Mouse (Mus musculus): ENCODE data around the gene Psma4. TPM values are rescaled to one million over a fixed set of nuclear protein-coding genes. Genes with fewer than 3 reads are reported as not detected.
"Not testable (repeated sequence)": the region's sequence is repeated elsewhere in the genome, so short reads cannot be mapped to it uniquely, and the experiment has no call there.

Psma4 gene
- 243 to 326 TPM (median 251 TPM) in 3 replicates for total RNA-seq (2017)

DNA sequence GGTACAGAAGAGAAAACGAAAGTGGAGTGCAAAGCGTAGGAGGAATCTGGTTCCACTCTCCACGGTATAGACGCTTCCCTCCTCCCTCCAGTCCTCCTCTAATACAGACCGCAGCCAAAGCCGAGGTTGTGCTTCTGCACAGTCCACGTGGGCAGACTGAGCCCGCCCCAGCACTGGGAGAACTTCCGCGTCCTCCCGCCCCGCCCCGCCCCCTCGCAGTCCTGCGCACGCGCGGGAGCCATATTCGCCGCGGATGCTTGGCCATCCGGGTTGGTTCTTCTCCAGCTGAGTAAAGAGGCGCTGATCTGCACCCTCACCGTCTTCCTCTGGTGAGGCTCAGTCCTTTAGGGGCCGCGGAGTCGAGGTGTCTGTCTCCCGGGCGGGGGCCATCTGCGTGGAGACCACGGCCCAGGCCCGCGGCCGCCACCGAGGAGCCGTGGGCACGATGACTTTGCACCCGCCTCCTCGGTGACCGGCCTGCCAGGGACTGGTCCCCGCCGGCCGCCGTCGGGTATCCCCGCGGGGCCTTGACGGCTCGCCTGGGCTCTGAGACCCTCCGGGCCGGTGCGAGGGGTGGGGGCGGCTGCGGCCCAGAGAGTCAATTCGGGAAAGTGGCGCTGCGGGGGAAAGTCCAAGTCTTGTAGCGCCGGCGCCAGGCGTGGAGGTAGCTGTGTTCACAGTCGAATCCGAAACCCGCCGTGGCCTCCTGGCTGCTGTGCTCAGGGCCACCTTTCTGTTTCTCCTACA lies at the start of gene Psma4, which contains the start of gene AY074887:
Gene Psma4, plus strand, starts transcription at position 216 of the 747 bp plus-strand sequence.
Gene AY074887, minus strand, starts transcription at position 424 of the 747 bp plus-strand sequence.
- peak; percentile 99 for ATAC-seq (replicated peaks; ENCODE audit: insufficient number of reproducible peaks, low FRiP score, low TSS enrichment, poor library complexity, severe bottlenecking)

DNA sequence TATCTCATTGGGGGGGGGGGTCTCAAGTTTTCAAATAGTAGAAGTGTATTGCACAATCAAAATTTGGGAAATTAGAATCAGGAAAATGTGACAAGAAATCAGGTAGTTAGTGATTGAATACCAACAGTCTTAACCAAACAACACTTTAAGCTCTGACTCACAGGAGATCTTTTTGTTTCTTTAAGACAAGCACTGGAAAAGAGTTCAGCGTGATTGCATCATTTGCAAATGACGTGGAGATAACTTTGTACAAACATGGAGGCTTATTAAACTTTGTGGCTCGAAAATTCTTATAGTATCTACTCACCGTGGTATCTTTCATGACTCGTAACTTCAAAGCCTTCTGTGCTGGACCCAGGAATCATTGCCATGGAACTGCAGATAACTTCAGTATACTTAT lies 41.1 kb upstream of the Psma4 start:
- no peak for ATAC-seq (replicated peaks; ENCODE audit: insufficient number of reproducible peaks, low FRiP score, low TSS enrichment, poor library complexity, severe bottlenecking)

DNA sequence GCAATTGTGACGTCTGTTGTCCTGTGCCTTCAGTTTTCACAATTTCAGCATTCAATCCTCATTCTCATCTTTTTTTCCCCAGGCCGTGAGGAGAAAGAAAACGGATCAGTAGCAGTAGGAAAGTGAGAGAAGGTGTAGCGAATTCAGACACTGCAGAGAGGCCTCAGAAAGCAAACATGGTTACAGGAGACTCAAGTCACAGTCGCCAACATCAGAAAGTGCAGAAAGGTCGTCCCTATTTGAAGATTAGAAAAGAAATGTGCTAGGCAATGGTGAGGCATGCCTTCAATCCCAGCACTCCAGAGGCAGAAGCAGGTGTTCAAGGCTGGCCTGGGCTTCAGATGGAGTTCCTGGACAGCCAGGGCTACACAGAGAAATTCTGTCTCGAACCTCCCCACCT lies 35.0 kb upstream of the Psma4 start:
- ATAC-seq (replicated peaks; ENCODE audit: insufficient number of reproducible peaks, low FRiP score, low TSS enrichment, poor library complexity, severe bottlenecking), result no peak

DNA sequence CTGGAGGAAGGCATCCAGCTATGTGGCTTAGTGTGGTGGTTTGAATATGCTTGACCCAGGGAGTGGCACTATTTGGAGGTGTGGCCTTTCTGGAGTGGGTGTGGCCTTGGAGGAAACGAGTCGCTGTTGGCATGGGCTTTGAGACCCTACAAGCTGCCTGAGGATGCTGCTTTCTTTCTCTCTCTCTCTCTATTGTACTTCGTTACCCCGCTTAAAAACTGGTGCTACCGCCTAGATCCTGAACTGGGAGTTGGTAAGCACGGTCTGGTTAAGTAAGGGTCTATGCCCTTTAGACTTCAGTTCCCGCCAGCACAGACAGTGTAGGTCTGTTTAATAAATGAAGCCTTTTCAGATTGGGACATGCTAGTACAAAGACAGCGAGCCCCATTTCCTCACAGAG lies 34.2 kb upstream of the Psma4 start:
- ATAC-seq (replicated peaks; ENCODE audit: insufficient number of reproducible peaks, low FRiP score, low TSS enrichment, poor library complexity, severe bottlenecking), result no peak

DNA sequence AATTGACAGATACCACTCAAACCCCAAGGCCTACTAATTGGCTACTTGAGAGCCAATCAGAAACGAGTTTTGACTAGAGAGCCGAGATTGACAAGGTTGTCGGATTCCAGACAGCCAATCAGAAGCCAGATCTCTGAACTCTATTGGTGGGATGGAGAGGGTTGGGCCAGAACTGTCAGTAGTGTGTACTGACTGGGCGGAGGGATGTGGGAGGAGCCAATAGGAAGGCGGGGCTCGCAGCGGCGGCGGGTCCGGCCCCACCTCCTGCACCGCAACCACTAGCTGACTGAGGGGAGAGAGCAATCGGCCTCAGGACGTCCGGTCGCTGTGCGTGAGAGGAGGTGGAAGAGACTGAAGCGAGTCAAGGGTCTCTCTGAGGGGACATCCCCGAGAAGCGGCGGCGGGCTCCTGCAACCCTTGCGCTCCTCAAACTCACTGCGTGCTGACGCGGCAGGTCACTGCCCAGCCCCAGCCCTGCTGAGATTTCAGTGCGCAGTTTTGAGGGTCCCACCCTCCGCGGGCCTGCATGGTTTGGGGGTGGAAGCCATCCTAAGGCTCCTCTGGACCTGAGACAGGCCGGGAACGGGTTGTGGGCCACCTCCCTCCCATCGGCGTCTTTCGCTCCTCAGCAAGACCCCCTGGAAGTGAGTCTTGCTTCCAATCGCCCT lies 33.4 kb upstream of the Psma4 start, which contains the start of gene Hykk:
Gene Hykk, plus strand, starts transcription at position 274 of the 668 bp plus-strand sequence.
- ATAC-seq (replicated peaks; ENCODE audit: insufficient number of reproducible peaks, low FRiP score, low TSS enrichment, poor library complexity, severe bottlenecking), result peak; percentile 87

DNA sequence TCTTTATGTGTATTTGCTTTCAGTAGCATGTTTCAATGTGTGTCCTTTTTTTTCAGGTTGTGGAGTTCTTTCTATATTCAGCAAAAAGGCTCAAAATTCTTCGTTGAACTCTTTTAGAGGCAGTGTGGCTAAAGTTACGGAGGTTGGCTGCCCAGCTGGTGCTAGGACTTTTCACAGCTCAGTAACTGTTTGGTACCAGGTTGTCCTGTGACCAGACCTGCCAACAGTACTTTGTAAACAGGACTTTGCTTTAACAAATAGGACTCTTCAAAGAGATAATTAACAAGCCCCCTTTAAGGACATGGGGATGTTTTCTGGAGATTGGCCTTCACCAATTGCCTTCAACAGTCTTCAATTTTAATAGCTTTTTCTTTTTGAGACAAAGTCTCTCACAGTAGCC lies 32.4 kb upstream of the Psma4 start:
- ATAC-seq (replicated peaks; ENCODE audit: insufficient number of reproducible peaks, low FRiP score, low TSS enrichment, poor library complexity, severe bottlenecking), result no peak

DNA sequence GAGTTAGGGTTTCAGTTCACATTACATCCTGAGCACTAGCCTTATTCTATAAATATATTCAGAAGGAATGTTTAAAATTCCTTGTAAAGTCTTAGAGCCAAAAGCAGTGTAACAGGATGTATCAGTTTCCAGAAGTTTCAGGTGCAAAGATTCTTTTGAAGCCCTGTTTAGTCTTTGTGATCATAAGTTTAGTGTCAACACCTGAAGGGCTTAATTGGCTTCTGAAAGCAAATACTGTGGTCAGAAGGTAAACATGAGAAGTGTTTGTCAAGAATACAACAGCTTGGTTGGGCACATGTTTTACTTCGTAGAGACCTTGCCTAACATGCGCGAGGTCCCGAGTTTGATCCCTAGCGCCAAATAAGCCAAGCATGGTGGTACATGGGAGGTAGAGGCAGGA lies 31.8 kb upstream of the Psma4 start:
- no peak for ATAC-seq (replicated peaks; ENCODE audit: insufficient number of reproducible peaks, low FRiP score, low TSS enrichment, poor library complexity, severe bottlenecking)

DNA sequence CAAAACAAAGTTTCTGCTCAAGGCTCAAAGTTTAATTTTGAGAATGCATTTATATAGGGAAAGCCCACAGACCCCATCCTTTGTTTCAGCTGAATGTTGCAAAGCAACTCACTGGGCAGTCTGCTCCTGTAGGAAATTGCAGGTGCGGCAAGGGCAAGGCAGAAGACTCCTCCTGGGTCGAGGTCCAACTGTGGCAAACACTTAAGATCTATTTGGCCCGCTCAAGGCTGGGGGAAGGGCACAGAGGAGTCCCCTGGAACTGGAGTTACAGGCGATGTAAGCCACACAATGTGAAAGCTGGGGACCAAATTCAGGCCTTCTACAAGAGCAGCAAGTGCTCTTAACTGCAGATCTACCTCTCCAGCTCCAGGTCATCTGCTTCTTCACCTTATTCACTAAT lies 30.6 kb upstream of the Psma4 start:
- no peak for ATAC-seq (replicated peaks; ENCODE audit: insufficient number of reproducible peaks, low FRiP score, low TSS enrichment, poor library complexity, severe bottlenecking)

DNA sequence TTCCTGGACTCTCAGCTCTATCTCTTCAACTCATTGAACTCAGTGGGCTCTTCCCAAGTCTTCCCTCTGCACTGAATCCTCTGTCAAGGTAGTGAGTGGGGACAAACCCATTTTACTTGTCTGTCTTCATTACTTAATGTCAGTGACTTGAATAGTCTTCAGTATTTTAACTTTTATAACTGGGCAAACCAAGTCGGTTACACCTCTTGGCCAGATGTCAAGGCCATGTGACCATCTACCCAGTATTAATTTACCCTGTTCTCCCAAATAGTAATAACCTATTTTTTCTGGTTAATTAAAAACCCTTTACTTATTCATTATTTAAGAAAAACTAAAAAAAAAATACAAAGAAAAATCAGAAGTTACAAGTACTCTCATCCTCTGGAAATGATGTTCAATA lies 19.8 kb upstream of the Psma4 start:
- ATAC-seq (replicated peaks; ENCODE audit: insufficient number of reproducible peaks, low FRiP score, low TSS enrichment, poor library complexity, severe bottlenecking), result no peak

DNA sequence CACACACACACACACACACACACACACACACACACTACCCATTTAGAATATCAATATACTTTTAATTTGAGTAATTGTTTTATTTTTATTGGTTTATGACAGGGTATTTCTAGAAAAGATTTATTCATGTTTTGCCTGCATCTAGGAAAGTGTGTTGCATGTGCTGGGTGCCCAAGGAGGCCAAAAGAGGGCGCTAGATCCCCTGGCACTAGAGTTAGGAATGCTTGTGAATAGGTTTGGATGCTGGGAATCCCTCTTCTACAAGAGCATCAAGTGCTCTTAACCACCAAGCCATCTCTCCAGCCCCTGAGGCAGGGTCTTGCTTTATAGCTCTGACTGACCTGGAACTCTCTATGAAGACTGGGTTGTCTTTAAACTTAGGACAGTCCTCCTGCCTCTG lies 18.8 kb upstream of the Psma4 start:
- no peak for ATAC-seq (replicated peaks; ENCODE audit: insufficient number of reproducible peaks, low FRiP score, low TSS enrichment, poor library complexity, severe bottlenecking)

DNA sequence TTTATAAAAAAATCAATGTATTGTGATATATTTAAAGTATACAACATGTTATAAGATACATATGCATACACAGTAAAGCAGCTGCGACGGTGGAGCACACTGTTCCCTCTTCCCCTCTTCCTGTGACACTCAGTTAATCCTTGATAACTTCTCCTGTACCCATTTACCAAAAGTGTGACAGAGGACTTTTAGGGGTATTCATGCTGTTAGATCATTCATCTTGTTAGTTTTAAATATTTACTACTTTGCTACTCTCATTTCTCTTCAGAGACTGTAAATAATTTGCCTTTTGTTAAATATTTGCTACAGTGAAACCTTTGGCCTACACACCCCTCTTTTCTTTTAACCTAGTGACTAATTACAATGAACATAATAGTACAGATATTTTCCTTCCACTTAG lies 18.2 kb upstream of the Psma4 start:
- ATAC-seq (replicated peaks; ENCODE audit: insufficient number of reproducible peaks, low FRiP score, low TSS enrichment, poor library complexity, severe bottlenecking), result no peak

DNA sequence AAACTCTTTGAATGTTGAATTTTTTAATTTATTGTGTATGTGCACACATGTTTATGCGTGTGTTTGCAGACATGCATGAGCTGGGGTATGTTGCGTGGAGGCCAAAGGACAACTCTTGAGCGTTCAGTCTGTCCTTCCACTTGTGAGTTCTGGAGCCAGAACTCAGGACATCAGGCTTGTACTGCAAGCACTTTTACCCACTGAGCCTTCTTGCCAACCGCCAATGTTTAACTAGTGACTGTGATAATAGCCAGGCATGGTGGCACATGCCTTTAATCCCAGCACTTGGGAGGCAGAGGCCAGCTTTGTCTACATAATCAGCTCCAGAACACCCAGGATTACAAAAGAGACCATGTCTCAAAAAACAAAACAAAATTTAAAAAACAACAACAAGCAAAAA lies 8.5 kb upstream of the Psma4 start:
- ATAC-seq (replicated peaks; ENCODE audit: insufficient number of reproducible peaks, low FRiP score, low TSS enrichment, poor library complexity, severe bottlenecking), result no peak

DNA sequence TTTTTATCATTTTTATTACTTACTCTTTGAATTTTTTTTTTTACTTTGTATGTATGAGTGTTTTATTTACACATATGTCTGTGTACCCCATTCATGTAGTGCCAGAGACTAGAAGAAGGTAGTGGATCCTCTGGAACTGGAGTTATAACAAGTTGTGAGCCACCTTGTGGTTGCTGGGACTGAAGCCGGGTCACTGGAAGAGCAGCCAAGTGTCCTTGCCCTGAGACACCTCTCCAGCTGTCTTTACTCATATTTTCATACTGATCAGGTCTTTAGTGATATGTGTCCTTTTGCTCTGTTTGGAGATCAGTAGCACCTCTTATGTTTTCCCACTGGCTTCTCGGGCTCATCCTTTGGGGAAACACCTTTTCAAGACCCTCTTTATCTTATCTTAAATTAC lies 6.1 kb upstream of the Psma4 start:
- ATAC-seq (replicated peaks; ENCODE audit: insufficient number of reproducible peaks, low FRiP score, low TSS enrichment, poor library complexity, severe bottlenecking), result no peak

DNA sequence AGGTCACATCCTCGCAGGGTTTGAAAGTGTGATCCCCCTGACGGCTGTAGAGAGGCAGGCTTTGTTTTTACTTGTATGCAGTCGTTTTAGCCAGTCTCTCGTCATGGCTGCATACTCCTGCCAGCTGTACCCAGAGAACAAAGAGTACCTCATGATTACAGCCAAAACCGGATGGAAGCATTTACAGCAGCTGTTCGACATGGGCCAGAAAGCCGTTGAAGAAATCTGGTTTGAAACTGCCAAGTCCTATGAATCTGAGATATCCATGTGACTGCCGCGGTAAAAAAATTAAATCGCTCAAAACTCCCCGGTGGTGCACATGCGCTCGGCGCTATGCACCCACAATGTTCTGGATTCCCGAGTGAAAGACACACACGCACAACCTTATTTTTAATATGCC lies 4.3 kb upstream of the Psma4 start:
- no peak for ATAC-seq (replicated peaks; ENCODE audit: insufficient number of reproducible peaks, low FRiP score, low TSS enrichment, poor library complexity, severe bottlenecking)

DNA sequence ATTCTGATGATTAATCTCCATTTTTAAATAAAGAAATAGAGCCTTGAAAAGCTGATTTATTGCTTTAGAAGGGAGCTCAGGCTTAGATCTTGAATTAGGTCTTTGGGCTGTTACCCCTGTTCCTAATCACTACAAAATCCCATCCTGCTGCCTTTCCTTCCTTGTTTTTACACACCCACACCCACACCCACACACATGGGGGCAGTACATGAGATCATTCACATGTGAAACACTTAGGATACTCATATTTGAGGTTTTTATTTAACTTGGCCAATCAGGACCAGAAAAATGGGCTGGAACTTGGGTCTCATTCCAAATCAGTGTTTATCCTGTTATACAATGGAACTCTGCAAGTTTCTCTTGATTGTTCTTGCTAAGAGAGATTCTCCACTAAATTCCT lies 1.1 kb upstream of the Psma4 start:
- ATAC-seq (replicated peaks; ENCODE audit: insufficient number of reproducible peaks, low FRiP score, low TSS enrichment, poor library complexity, severe bottlenecking), result no peak

DNA sequence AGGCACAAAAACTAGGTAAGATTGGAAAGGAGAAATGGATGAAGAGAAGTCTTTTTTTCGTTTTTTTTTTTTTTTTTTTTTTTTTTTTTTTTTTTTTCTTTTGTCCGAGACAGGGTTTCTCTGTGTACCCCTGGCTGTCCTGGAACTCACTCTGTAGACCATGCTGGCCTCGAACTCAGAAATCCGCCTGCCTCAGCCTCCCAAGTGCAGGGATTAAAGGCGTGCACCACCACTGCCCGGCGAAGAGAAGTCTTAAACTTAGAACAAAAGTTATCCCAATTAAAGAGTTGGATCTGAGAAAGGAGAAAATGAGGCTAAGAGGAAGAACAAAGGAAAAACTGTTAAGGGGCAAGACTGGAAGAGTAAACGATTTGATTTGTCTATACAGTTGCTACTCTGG lies 428 bp upstream of the Psma4 start:
- not testable (repeated sequence) for ATAC-seq (replicated peaks; ENCODE audit: insufficient number of reproducible peaks, low FRiP score, low TSS enrichment, poor library complexity, severe bottlenecking)

DNA sequence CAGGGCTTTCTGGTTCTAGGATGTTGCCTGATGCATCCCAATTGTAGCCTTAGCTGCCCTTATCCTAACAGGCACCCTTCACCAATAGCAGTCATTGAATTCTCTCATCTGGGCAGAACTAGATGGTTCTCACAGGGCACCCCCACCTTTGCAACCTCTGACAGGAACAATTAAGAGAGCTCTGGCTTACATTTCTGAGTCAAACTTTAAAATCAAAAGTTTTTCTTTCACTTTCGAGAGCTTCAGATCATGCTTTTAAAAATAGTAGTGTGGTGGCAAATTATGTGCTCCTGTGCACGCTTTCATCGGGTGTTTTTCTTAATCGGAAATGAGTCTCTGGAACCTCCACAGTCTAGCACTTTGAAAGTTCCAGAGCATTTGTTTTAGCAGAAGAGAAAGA lies 10.5 kb downstream of the Psma4 start:
- ATAC-seq (replicated peaks; ENCODE audit: insufficient number of reproducible peaks, low FRiP score, low TSS enrichment, poor library complexity, severe bottlenecking), result no peak

DNA sequence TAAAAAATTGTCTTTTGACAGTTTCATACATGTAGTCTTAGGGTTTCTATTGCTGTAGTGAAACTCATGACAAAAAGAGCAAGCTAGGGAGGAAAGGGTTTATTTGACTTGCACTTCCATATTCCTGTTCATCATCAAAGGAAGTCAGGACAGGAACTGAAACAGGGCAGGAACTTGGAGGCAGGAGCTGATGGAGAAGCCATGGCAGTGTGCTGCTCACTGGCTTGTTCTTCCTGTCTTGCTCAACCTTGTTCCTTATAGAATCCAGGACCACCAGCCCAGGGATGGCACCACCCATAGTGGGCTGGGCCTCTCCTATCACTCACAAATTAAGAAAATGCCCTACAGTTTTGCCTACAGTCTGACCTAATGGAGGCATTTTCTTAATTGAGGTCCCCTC lies 13.1 kb downstream of the Psma4 start:
- no peak for ATAC-seq (replicated peaks; ENCODE audit: insufficient number of reproducible peaks, low FRiP score, low TSS enrichment, poor library complexity, severe bottlenecking)

DNA sequence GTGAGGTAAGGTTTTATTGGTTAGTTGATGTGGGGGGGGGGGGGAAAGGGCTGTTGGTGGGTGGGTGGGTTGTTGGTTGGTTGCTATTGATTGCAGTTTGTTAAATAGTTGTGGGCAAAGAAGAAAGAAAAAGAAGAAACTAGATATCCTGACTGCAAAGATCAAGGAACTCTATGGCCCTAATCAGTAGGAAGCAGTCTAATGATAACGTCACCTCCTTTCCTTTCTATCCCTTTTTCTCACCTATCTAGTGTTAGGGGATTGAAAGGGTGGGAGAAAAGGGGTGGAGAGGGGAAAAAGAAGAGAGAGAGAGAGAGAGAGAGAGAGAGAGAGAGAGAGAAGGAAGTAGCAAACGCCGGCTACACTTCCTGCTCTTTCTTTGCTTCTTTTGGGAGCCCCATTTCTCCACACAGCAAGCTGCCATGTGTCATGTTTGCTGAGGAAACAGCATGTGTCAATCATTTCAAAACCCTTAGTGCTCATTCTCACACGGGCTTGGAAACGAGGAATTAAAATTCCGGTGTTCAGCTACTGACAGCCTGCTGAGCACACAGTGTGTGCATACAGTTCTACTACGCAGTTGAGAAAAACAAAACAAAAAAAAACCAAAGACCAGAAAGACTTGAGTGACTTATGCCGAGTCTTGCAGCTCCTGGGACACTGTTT lies 19.5 kb downstream of the Psma4 start:
- no peak for ATAC-seq (replicated peaks; ENCODE audit: insufficient number of reproducible peaks, low FRiP score, low TSS enrichment, poor library complexity, severe bottlenecking)

DNA sequence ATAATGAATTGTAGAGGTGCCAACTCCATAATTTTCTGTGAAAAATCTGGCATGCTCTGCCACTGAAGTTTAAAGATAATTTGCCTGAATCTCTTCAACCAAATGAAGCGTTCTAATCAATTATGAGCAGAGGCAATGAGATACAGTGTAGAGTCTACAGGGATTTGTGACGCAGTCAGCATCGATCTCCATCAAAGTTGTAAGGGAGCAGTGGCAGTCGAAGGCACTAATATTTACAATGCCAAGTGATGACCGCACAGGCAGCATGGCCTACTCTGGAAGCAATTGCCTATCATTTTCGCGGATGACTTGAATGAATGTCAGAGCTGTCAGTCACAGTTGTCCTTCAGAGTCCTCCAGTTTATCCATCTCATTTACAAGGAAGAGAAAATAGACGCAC lies 30.1 kb downstream of the Psma4 start, which contains the start of gene Chrna5:
Gene Chrna5, plus strand, starts transcription at position 207 of the 400 bp plus-strand sequence.
- ATAC-seq (replicated peaks; ENCODE audit: insufficient number of reproducible peaks, low FRiP score, low TSS enrichment, poor library complexity, severe bottlenecking), result no peak
